Mouse (Mus musculus): ENCODE measurements around the gene Snx13. TPM values are rescaled to one million over a fixed set of nuclear protein-coding genes. Genes with fewer than 3 reads are reported as not detected.

Gene Snx13
- polyA plus RNA-seq, 1 experiment from 2014 or later = 32.2 TPM

DNA sequence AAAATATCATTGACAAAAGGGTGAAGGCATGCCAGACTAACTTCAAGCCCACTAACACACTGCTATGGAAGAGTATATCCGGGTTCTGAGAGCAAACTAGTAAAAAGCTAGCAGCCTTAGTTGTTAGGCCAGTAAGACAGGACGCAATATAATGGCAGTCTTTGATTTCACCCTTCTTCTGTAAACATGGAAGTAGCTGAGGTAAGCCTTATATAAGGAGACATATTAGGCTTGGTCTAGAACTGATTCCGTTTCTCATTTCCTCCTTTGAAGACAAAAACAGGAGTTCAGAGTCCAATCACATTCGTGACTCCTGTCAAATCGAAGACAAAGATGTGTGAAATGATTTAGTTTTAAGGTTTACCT lies 7.4 kb upstream of the Snx13 start:
- Histone ChIP-seq H3K9me3 (ENCODE audit: control insufficient read depth, low read length) (no peaks in the 10 kb centered on the region), H3K27me3 (ENCODE audit: control insufficient read depth, insufficient read depth, low read length) (no peaks in the 10 kb centered on the region), H3K4me1 (ENCODE audit: control insufficient read depth, insufficient read depth, low read length) (no peaks in the 10 kb centered on the region), H3K4me3 (ENCODE audit: low read depth, low read length) (no peak overlapping the region), H3K36me3 (ENCODE audit: control insufficient read depth, insufficient read depth, low read length) (no peaks in the 10 kb centered on the region), H3K4me2 (ENCODE audit: low read depth, low read length) (no peak overlapping the region), H3K9ac (replicated peaks; ENCODE audit: low read depth, low read length) (no peak overlapping the region), H3K27ac (ENCODE audit: low read depth, low read length) (no peak overlapping the region)
- 84% methylated on average over 5 of the region's 5 CpGs for WGBS
- no peak for ATAC-seq (ENCODE audit: low read depth)

DNA sequence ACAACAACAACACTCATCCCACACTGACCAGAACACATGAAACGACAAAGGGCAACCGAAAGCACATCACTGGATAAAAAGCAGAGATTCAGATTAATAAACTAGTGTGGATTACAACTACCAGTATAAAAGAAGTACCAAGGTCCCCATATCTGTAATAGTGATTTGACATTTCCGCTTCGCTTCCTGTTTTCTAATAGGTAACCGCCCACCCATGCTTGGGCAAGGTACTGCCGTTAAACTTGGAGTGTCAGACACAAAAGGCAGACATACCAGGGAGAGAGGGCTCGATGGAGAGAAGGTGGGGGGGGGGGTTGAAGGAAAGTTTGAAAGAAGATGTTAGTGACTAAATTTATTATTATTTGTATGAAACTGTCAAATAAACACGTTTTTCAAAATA lies 5.0 kb upstream of the Snx13 start:
- Histone ChIP-seq H3K4me3 (ENCODE audit: low read depth, low read length) (no peak overlapping the region), H3K4me1 (ENCODE audit: control insufficient read depth, insufficient read depth, low read length) (no peaks in the 10 kb centered on the region), H3K9me3 (ENCODE audit: control insufficient read depth, low read length) (no peaks in the 10 kb centered on the region), H3K27ac (ENCODE audit: low read depth, low read length) (no peak overlapping the region), H3K9ac (replicated peaks; ENCODE audit: low read depth, low read length) (no peak overlapping the region), H3K4me2 (ENCODE audit: low read depth, low read length) (no peak overlapping the region), H3K36me3 (ENCODE audit: control insufficient read depth, insufficient read depth, low read length) (no peaks in the 10 kb centered on the region), H3K27me3 (ENCODE audit: control insufficient read depth, insufficient read depth, low read length) (no peaks in the 10 kb centered on the region)
- 75% methylated on average over 8 of the region's 8 CpGs for WGBS
- ATAC-seq (ENCODE audit: low read depth) = no peak

DNA sequence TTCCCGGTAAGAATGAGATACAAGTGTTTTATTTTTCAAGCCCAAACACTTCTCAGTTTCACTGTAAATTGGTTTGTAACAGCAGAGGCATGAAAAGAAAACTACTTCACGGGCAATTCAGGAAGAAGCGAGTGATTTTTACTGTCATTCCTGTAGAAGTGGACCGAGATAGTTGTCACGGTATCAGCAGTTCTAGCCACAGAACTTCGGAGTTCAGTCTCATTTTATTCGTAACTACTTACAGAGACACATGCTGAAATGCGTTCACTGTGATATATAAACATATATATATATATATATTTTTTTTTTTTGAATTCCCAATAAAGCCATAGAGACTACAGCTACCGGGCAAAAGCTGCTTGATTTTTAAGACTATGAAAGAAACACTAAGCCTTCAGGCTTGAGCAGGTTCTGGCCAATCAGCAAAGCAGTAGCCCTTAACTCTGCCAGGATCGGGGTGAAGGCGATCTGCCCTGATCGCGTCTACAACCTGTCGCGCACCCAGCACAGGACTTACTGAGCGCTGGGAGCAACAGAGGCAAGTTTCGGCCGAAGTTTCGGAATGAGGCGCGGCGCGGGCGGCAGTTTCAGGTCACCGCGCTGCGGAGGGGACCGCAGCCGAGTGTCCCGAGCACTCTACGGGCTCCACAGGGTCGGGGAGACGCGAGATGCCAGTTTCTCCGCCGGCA lies 532 bp upstream of the Snx13 start:
- H3K36me3 ChIP-seq (ENCODE audit: control insufficient read depth, insufficient read depth, low read length) = no peaks in the 10 kb centered on the region
- peak; percentile 76 for ATAC-seq (ENCODE audit: low read depth)
- under 1% methylated on average over 36 of the region's 36 CpGs for WGBS

DNA sequence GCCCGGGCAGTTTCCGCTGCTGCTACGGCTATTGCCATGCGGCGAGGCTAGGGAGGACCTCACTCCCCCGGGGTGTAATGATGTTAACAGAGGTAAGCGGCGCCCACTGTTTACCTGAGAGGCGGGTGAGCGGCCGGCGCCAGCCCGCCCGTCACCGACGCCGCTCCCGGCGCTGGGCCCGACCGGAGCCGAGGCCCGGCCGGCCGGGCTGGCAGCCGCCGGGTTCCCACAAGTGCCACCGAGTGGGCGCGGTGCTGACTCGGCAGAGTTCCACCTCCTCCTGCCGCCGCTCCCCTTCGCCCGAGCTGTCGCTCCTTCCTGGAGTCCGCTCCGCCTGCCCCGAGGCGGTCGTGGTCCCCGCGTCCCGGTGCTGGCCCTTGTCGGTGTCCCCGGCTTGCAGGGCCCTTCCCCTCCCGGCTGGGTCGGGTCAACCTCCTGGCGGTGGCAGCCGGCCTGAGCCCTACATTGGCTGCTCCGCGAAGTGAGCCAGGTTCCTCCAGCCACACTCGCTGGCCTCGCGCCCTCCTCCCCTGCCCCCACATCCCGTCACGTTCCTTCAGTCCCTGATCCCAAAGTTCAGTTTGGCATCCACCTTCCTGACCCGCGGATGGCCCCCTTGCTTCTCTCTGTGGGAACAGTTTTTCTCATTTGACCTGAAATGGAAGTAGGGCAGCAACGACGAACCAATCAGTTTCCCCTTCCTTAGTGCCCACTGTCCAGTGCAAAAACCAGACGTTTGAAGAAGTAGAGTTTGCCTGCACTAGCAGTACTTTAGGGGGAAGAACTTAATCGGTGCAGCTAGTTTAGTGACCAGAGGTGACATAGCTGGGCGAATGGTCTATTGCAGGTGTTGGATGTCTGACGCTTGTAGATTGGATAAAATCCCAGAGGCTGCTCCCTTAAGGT lies 587 bp downstream of the Snx13 start:
- H3K4me3 ChIP-seq (ENCODE audit: low read depth, low read length) = peak overlapping the region; percentile 93
- no peaks in the 10 kb centered on the region for H3K36me3 ChIP-seq (ENCODE audit: control insufficient read depth, insufficient read depth, low read length)
- H3K9me3 ChIP-seq (ENCODE audit: control insufficient read depth, low read length) = no peaks in the 10 kb centered on the region
- H3K4me2 ChIP-seq (ENCODE audit: low read depth, low read length) = peak overlapping the region; percentile 74
- WGBS = under 1% methylated on average over 61 of the region's 65 CpGs
- no peaks in the 10 kb centered on the region for H3K27me3 ChIP-seq (ENCODE audit: control insufficient read depth, insufficient read depth, low read length)
- H3K9ac ChIP-seq (replicated peaks; ENCODE audit: low read depth, low read length) = peak overlapping the region; percentile 92
- peak; percentile 88 for ATAC-seq (ENCODE audit: low read depth)
- H3K4me1 ChIP-seq (ENCODE audit: control insufficient read depth, insufficient read depth, low read length) = peaks cover 14% of the 10 kb centered on the region
- H3K27ac ChIP-seq (ENCODE audit: low read depth, low read length) = peak overlapping the region; percentile 96

More for the DNA sequence above, 532 bp upstream of the Snx13 start:
- H3K27me3 ChIP-seq (ENCODE audit: control insufficient read depth, insufficient read depth, low read length) = no peaks in the 10 kb centered on the region
- H3K9ac ChIP-seq (replicated peaks; ENCODE audit: low read depth, low read length) = peak overlapping the region; percentile 92
- H3K4me2 ChIP-seq (ENCODE audit: low read depth, low read length) = peak overlapping the region; percentile 54
- H3K4me1 ChIP-seq (ENCODE audit: control insufficient read depth, insufficient read depth, low read length) = peaks cover 12% of the 10 kb centered on the region
- peak overlapping the region; percentile 93 for H3K4me3 ChIP-seq (ENCODE audit: low read depth, low read length)
- no peaks in the 10 kb centered on the region for H3K9me3 ChIP-seq (ENCODE audit: control insufficient read depth, low read length)
- H3K27ac ChIP-seq (ENCODE audit: low read depth, low read length) = peak overlapping the region; percentile 96

DNA sequence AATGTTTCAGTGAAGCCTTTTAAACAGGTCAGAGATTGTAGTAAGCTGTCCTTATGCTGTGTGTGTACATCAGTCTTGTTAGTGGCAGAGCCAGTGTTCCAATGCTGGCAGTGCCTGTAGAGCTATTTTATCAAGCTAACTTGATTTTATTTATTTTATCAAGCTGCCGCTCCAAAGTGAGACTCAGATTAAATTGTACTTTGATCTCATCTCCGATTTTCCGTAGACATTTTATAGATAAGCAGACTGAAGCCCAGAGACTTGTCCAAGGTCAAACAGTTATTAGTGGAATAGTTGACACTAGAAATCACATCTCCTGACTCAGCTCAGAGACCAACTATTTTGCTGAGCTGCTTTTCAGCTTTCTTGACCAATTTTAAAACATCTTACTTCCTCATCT lies 1.9 kb downstream of the Snx13 start:
- H3K9me3 ChIP-seq (ENCODE audit: control insufficient read depth, low read length) = no peaks in the 10 kb centered on the region
- peaks cover 14% of the 10 kb centered on the region for H3K4me1 ChIP-seq (ENCODE audit: control insufficient read depth, insufficient read depth, low read length)
- WGBS = 98% methylated on average over 3 of the region's 3 CpGs
- no peaks in the 10 kb centered on the region for H3K27me3 ChIP-seq (ENCODE audit: control insufficient read depth, insufficient read depth, low read length)
- H3K4me2 ChIP-seq (ENCODE audit: low read depth, low read length) = no peak overlapping the region
- H3K36me3 ChIP-seq (ENCODE audit: control insufficient read depth, insufficient read depth, low read length) = no peaks in the 10 kb centered on the region
- no peak overlapping the region for H3K9ac ChIP-seq (replicated peaks; ENCODE audit: low read depth, low read length)
- no peak overlapping the region for H3K4me3 ChIP-seq (ENCODE audit: low read depth, low read length)
- H3K27ac ChIP-seq (ENCODE audit: low read depth, low read length) = no peak overlapping the region
- no peak for ATAC-seq (ENCODE audit: low read depth)

DNA sequence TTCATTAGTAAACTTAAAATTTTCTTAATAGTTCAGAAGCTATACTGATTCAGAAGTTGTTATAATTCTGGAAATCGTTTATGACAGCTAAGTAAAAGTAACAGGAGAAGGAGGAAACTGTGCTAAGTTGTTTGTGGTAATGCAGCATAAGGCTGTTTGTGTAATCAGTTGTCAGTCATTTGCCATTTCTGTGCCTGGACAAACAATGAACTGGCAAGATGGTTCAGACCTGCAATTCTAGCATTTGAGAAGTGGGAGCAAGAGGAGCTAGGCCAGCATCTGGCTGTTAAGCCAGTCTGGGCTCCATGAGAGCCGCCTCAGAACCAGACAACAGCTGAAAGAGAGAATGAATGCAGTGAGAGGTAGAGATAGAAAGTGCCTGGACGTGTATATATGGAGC lies 3.5 kb downstream of the Snx13 start:
- Histone ChIP-seq H3K9me3 (ENCODE audit: control insufficient read depth, low read length) (no peaks in the 10 kb centered on the region), H3K36me3 (ENCODE audit: control insufficient read depth, insufficient read depth, low read length) (no peaks in the 10 kb centered on the region), H3K27me3 (ENCODE audit: control insufficient read depth, insufficient read depth, low read length) (no peaks in the 10 kb centered on the region), H3K27ac (ENCODE audit: low read depth, low read length) (no peak overlapping the region), H3K4me2 (ENCODE audit: low read depth, low read length) (no peak overlapping the region), H3K4me3 (ENCODE audit: low read depth, low read length) (no peak overlapping the region), H3K4me1 (ENCODE audit: control insufficient read depth, insufficient read depth, low read length) (peaks cover 14% of the 10 kb centered on the region), H3K9ac (replicated peaks; ENCODE audit: low read depth, low read length) (no peak overlapping the region)
- ATAC-seq (ENCODE audit: low read depth) = no peak
- WGBS = 73% methylated on average over 3 of the region's 3 CpGs

DNA sequence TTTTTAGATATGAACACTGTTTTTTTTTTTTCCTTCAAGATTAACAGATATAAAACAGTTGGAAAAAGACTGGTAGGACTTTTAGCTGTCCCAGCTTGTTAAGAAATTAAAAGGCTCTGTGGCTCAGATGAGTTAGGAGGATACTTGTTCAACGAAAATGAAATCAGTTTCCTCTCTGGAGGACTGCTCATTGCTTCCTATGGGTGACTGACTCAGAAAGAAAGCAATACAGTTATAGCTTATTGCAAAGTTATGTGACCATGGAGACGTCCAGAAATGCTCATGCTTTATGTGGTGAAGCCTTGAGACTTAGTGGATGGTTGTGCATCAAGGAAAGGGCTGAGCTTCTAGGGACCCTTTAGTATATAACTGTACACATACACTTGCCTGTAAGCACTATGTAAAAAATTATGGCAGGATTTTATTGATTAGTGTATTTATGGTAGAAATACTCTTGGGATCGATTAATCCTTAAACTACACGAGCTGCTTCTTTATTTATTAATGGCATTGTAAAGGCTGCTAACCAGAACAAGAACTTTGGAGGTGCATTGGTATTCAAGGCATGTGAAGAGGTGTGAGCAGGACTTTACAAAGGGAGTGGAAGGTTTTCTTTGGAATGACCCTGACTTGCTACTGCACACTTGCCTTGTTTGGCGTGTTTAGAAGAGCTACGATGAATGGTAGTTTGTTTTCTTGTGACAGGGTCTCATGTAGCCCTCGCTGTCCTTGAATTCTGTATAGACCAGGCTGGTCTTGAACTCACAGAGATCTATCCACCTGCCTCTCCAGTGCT lies 4.2 kb downstream of the Snx13 start:
- no peak overlapping the region for H3K4me3 ChIP-seq (ENCODE audit: low read depth, low read length)
- ATAC-seq (ENCODE audit: low read depth) = no peak
- no peaks in the 10 kb centered on the region for H3K9me3 ChIP-seq (ENCODE audit: control insufficient read depth, low read length)
- no peak overlapping the region for H3K9ac ChIP-seq (replicated peaks; ENCODE audit: low read depth, low read length)
- 57% methylated on average over 7 of the region's 7 CpGs for WGBS
- no peaks in the 10 kb centered on the region for H3K36me3 ChIP-seq (ENCODE audit: control insufficient read depth, insufficient read depth, low read length)
- H3K4me2 ChIP-seq (ENCODE audit: low read depth, low read length) = no peak overlapping the region
- H3K27ac ChIP-seq (ENCODE audit: low read depth, low read length) = no peak overlapping the region
- H3K27me3 ChIP-seq (ENCODE audit: control insufficient read depth, insufficient read depth, low read length) = no peaks in the 10 kb centered on the region
- peaks cover 14% of the 10 kb centered on the region for H3K4me1 ChIP-seq (ENCODE audit: control insufficient read depth, insufficient read depth, low read length)

DNA sequence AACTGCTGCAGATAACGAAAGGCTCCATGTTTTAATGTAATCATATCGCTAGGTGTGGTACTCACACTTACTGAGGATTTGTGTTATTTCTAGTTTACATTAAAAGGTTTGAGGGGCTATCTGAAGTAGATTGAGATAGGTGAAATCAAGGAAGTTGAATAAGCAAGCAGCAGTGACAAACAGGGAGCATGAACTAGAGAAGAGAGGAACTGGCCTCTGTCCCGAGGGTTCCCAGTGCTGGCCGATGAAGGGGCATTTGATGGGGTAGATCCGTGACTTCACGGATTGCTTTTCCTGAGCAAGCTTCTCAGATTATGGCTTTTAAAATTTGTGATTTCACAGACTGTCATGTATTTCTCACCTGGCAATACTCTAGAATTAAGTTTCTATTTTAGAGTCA lies 7.4 kb downstream of the Snx13 start:
- 89% methylated on average over 6 of the region's 6 CpGs for WGBS
- no peak for ATAC-seq (ENCODE audit: low read depth)
- H3K9ac ChIP-seq (replicated peaks; ENCODE audit: low read depth, low read length) = no peak overlapping the region
- no peak overlapping the region for H3K27ac ChIP-seq (ENCODE audit: low read depth, low read length)
- no peaks in the 10 kb centered on the region for H3K36me3 ChIP-seq (ENCODE audit: control insufficient read depth, insufficient read depth, low read length)
- no peaks in the 10 kb centered on the region for H3K27me3 ChIP-seq (ENCODE audit: control insufficient read depth, insufficient read depth, low read length)
- peaks cover 7% of the 10 kb centered on the region for H3K4me1 ChIP-seq (ENCODE audit: control insufficient read depth, insufficient read depth, low read length)
- no peak overlapping the region for H3K4me3 ChIP-seq (ENCODE audit: low read depth, low read length)
- H3K9me3 ChIP-seq (ENCODE audit: control insufficient read depth, low read length) = no peaks in the 10 kb centered on the region
- H3K4me2 ChIP-seq (ENCODE audit: low read depth, low read length) = no peak overlapping the region

Data from neural tube, embryonic 14.5 days (tissue).